Mouse (Mus musculus): Measurements from ENCODE around the gene Epb41l4b. TPM values are rescaled to one million over a fixed set of nuclear protein-coding genes. Genes with fewer than 3 reads are reported as not detected.

The Epb41l4b gene
- polyA plus RNA-seq, 2 experiments = 5.3 to 12.2 TPM

DNA sequence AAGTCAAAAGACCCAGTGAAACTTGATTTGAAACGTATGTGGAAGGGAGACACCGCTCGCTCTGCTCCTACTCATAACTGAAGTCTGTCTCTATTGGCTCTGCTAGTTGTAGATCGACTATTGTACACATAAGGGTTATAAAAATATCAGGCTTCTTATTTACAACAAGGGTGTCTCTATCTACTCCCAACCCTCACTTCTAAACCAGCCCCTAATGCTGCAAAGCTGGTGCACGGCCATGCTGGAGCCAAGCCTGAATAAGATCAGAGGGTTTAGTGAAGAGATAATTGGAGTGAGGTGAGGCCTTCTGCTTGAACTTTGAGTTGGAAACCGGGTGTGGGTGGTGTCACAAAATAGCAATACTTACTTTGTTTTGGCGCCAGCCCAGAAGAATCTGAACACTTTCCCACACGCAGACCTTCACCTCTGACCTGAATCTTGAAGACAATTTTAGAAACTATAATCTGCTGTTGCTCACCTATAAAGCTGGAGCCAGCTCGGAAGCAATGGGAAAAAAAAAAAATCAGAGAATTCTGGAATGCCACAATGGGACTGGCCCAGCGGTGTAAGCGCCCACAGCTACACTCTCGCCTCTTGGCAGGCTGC, 181.8 kb downstream of the Epb41l4b start:
- no peak overlapping the region for H3K9ac ChIP-seq (ENCODE audit: low read depth, low read length, severe bottlenecking)
- H3K36me3 ChIP-seq (ENCODE audit: control insufficient read depth, insufficient read depth, low read length) = no peaks in the 10 kb centered on the region
- no peaks in the 10 kb centered on the region for H3K9me3 ChIP-seq (ENCODE audit: control insufficient read depth, low read length)
- no peaks in the 10 kb centered on the region for H3K27me3 ChIP-seq (ENCODE audit: control insufficient read depth, insufficient read depth, low read length)
- no peak overlapping the region for H3K4me3 ChIP-seq (replicated peaks; ENCODE audit: low read length)
- DNase-seq (ENCODE audit: low spot score) (no peak), ATAC-seq (ENCODE audit: low FRiP score, low read depth) (no peak)
- no peak overlapping the region for H3K4me2 ChIP-seq (replicated peaks; ENCODE audit: low read depth, low read length, severe bottlenecking)
- WGBS = 70% methylated on average over 12 of the region's 12 CpGs
- no peaks in the 10 kb centered on the region for H3K4me1 ChIP-seq (ENCODE audit: control insufficient read depth, insufficient read depth, low read length)
- TF ChIP-seq POLR2A (IDR thresholded peaks at IDR 0.05; ENCODE audit: borderline replicate concordance, extremely low read depth, insufficient read depth, insufficient read length) = no peak
- H3K27ac ChIP-seq (replicated peaks; ENCODE audit: low read depth, low read length) = no peak overlapping the region

DNA sequence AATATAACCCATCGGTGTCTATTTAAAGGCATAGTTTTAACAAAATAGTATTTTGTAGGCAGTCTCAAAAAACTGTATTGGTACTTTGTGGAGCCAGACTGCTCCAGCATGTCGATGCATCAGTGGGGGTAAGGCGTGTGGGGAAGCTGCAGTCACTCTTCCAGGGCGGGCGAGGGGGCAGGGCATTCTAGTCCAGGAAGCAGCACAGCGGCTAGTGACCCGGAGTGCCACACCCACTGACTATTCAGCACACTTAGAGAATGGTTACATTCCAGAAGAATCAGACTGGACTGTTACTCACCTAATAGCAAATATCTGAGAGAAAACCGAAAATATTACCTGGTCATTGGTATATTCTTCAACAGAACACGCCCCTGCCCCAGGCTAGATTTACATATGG, 185.7 kb downstream of the Epb41l4b start:
- no peak overlapping the region for H3K27ac ChIP-seq (replicated peaks; ENCODE audit: low read depth, low read length)
- ATAC-seq (ENCODE audit: low FRiP score, low read depth) (no peak), DNase-seq (ENCODE audit: low spot score) (no peak)
- H3K9me3 ChIP-seq (ENCODE audit: control insufficient read depth, low read length) = no peaks in the 10 kb centered on the region
- H3K27me3 ChIP-seq (ENCODE audit: control insufficient read depth, insufficient read depth, low read length) = no peaks in the 10 kb centered on the region
- no peak overlapping the region for H3K9ac ChIP-seq (ENCODE audit: low read depth, low read length, severe bottlenecking)
- WGBS = 64% methylated on average over 9 of the region's 9 CpGs
- TF ChIP-seq POLR2A (IDR thresholded peaks at IDR 0.05; ENCODE audit: borderline replicate concordance, extremely low read depth, insufficient read depth, insufficient read length) = no peak
- no peak overlapping the region for H3K4me3 ChIP-seq (replicated peaks; ENCODE audit: low read length)
- no peaks in the 10 kb centered on the region for H3K36me3 ChIP-seq (ENCODE audit: control insufficient read depth, insufficient read depth, low read length)
- H3K4me1 ChIP-seq (ENCODE audit: control insufficient read depth, insufficient read depth, low read length) = no peaks in the 10 kb centered on the region
- no peak overlapping the region for H3K4me2 ChIP-seq (replicated peaks; ENCODE audit: low read depth, low read length, severe bottlenecking)

DNA sequence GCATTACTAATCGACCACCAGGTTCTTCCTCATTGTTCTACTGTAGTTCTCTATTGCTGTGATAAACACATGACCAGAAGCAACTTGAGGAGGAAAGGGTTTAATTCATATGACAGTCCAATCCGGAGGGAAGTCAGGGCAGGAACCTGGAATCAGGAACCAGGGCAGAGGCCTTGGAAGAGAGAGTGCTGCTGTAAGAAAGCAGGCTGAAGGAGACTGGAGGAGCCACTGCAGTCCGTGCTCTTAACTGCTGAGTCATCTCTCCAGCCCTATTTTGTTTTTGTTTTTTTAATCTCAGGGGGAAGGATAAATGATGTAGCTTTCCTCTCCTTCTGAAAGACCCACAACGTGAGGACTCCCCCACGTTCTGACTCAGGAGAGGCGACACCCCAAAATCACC, 190.0 kb downstream of the Epb41l4b start:
- Histone ChIP-seq H3K27me3 (ENCODE audit: control insufficient read depth, insufficient read depth, low read length) (no peaks in the 10 kb centered on the region), H3K4me2 (replicated peaks; ENCODE audit: low read depth, low read length, severe bottlenecking) (no peak overlapping the region), H3K4me1 (ENCODE audit: control insufficient read depth, insufficient read depth, low read length) (no peaks in the 10 kb centered on the region), H3K9ac (ENCODE audit: low read depth, low read length, severe bottlenecking) (no peak overlapping the region), H3K27ac (replicated peaks; ENCODE audit: low read depth, low read length) (no peak overlapping the region), H3K9me3 (ENCODE audit: control insufficient read depth, low read length) (no peaks in the 10 kb centered on the region), H3K4me3 (replicated peaks; ENCODE audit: low read length) (no peak overlapping the region), H3K36me3 (ENCODE audit: control insufficient read depth, insufficient read depth, low read length) (no peaks in the 10 kb centered on the region)
- DNase-seq (ENCODE audit: low spot score) = no peak
- no peak for TF ChIP-seq POLR2A (IDR thresholded peaks at IDR 0.05; ENCODE audit: borderline replicate concordance, extremely low read depth, insufficient read depth, insufficient read length)
- WGBS = 58% methylated on average over 5 of the region's 6 CpGs
- no peak for ATAC-seq (ENCODE audit: low FRiP score, low read depth)

DNA sequence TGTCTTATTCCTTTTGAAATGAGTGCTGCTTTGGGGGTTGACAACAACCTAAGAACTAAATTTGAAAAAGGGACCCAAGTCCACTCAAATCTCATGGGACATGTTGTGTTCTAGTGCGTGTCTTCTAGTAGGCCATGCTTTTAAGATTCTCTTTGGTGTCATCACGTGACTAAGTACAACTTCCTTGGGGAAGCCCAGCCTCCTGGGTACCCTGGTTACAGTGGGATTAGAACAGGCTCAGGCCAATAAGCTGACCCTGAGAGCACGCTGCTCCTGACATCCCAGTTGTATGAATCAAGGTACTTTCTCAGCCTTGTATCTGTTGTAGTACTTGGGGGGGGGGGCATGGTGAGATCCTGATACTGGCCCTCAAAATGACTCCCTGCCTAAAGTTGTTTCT, 191.5 kb downstream of the Epb41l4b start:
- Histone ChIP-seq H3K9ac (ENCODE audit: low read depth, low read length, severe bottlenecking) (no peak overlapping the region), H3K27me3 (ENCODE audit: control insufficient read depth, insufficient read depth, low read length) (no peaks in the 10 kb centered on the region), H3K4me1 (ENCODE audit: control insufficient read depth, insufficient read depth, low read length) (no peaks in the 10 kb centered on the region), H3K4me2 (replicated peaks; ENCODE audit: low read depth, low read length, severe bottlenecking) (no peak overlapping the region), H3K9me3 (ENCODE audit: control insufficient read depth, low read length) (no peaks in the 10 kb centered on the region), H3K4me3 (replicated peaks; ENCODE audit: low read length) (no peak overlapping the region), H3K36me3 (ENCODE audit: control insufficient read depth, insufficient read depth, low read length) (no peaks in the 10 kb centered on the region), H3K27ac (replicated peaks; ENCODE audit: low read depth, low read length) (no peak overlapping the region)
- ATAC-seq (ENCODE audit: low FRiP score, low read depth) (no peak), DNase-seq (ENCODE audit: low spot score) (no peak)
- 87% methylated on average over 3 of the region's 3 CpGs for WGBS
- no peak for TF ChIP-seq POLR2A (IDR thresholded peaks at IDR 0.05; ENCODE audit: borderline replicate concordance, extremely low read depth, insufficient read depth, insufficient read length)

DNA sequence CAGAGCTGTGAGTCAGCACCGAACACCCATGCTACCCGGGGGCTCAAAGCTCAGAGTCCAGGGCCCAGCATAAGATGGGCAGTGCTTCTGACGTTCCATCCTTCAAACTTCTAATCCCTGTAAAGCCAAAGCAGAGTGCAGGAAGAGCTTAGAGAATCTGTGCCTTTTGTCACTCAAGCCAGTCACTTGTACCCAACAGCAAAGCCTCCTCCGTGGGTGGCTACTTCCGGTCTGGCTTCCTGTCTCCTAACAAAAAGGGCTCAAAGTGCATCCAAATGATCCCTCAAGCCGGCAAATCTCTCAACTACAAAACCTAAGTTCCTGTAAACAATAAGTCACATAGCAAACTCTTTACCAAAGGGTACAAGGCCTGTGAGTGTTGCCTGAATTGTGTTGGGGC, 193.7 kb downstream of the Epb41l4b start:
- DNase-seq (ENCODE audit: low spot score) (no peak), ATAC-seq (ENCODE audit: low FRiP score, low read depth) (no peak)
- no peak for TF ChIP-seq POLR2A (IDR thresholded peaks at IDR 0.05; ENCODE audit: borderline replicate concordance, extremely low read depth, insufficient read depth, insufficient read length)
- no peak overlapping the region for H3K9ac ChIP-seq (ENCODE audit: low read depth, low read length, severe bottlenecking)
- no peaks in the 10 kb centered on the region for H3K27me3 ChIP-seq (ENCODE audit: control insufficient read depth, insufficient read depth, low read length)
- no peaks in the 10 kb centered on the region for H3K9me3 ChIP-seq (ENCODE audit: control insufficient read depth, low read length)
- H3K4me3 ChIP-seq (replicated peaks; ENCODE audit: low read length) = no peak overlapping the region
- 72% methylated on average over 6 of the region's 6 CpGs for WGBS
- H3K36me3 ChIP-seq (ENCODE audit: control insufficient read depth, insufficient read depth, low read length) = no peaks in the 10 kb centered on the region
- no peak overlapping the region for H3K4me2 ChIP-seq (replicated peaks; ENCODE audit: low read depth, low read length, severe bottlenecking)
- H3K27ac ChIP-seq (replicated peaks; ENCODE audit: low read depth, low read length) = no peak overlapping the region
- H3K4me1 ChIP-seq (ENCODE audit: control insufficient read depth, insufficient read depth, low read length) = peaks cover 14% of the 10 kb centered on the region

Measured in limb, embryonic 14.5 days (tissue).